ENCODE assay signal across 10 mouse cellular contexts in genomic region chr2:70620225-70620624, GRCm38 (mm10). TPM values are rescaled to one million over a fixed set of nuclear protein-coding genes. Genes with fewer than 3 reads are reported as not detected.
A peak's percentile ranks its signal among the peaks of the same experiment; 100 is the strongest.
DNase-seq lines count a peak whose midpoint lies in the region; ATAC-seq and TF ChIP-seq lines count a peak whose summit lies in the region.
"Had no signal": no experiment of that assay in that cellular context is flagged by ENCODE, and none has a peak within 500 bp of the region (broad histone marks: within the 10 kb centered on the region; RNA-seq: fewer than 3 reads in every experiment).

No protein-coding gene starts in this region.

- H3K4me3 ChIP-seq in hindbrain, embryonic 10.5 days: no peak overlapping the region
- no peak overlapping the region for H3K4me3 ChIP-seq in hindbrain, embryonic 16.5 days (ENCODE audit: low read length)
- no peak overlapping the region for H3K4me3 ChIP-seq in MEL (ENCODE audit: control insufficient read depth in 1 of 2, insufficient read depth in 1 of 2, low read depth in 2 of 2, low read length in 2 of 2)
- no peak overlapping the region for H3K4me3 ChIP-seq in lung, postnatal 0 days (ENCODE audit: low read depth, low read length)
- H3K4me3 ChIP-seq in spleen, adult 2 months (ENCODE audit: extremely low read depth, insufficient read depth, insufficient read length): no peak overlapping the region
- H3K4me3 ChIP-seq: embryonic facial prominence, embryonic 15.5 days; megakaryocyte, embryonic 14.5 days had no signal

- peak; percentile 45 to 73 (median 60) for TF ChIP-seq CTCF in MEL (IDR thresholded peaks at IDR 0.05 in 2 of 3, conservative IDR thresholded peaks at IDR 0.05 in 1 of 3; ENCODE audit: control insufficient read depth in 1 of 3, insufficient read depth in 1 of 3, low read depth in 2 of 3, low read length in 3 of 3, poor library complexity in 1 of 3, severe bottlenecking in 1 of 3)
- peak; percentile 70 for TF ChIP-seq CTCF in lung, postnatal 0 days (IDR thresholded peaks at IDR 0.05)
- peak; percentile 65; the same call in 1 of the 2 replicates for TF ChIP-seq CTCF in spleen, adult 2 months (IDR thresholded peaks at IDR 0.05; ENCODE audit: extremely low read depth, insufficient read depth, insufficient read length, insufficient replicate concordance)

- TF ChIP-seq EP300 in MEL (IDR thresholded peaks at IDR 0.05; ENCODE audit: low read depth in 1 of 2, low read length in 2 of 2): no peak
- no peak for TF ChIP-seq EP300 in lung, postnatal 0 days (IDR thresholded peaks at IDR 0.05)

- no peaks in the 10 kb centered on the region for H3K36me3 ChIP-seq in hindbrain, embryonic 10.5 days
- no peaks in the 10 kb centered on the region for H3K36me3 ChIP-seq in hindbrain, embryonic 16.5 days (ENCODE audit: control insufficient read depth, insufficient read depth, low read length)
- H3K36me3 ChIP-seq in MEL (ENCODE audit: control insufficient read depth in 1 of 2, insufficient read depth in 2 of 2, low read length in 2 of 2): no peaks in the 10 kb centered on the region
- no peaks in the 10 kb centered on the region for H3K36me3 ChIP-seq in lung, postnatal 0 days (ENCODE audit: insufficient read depth, low read length)
- H3K36me3 ChIP-seq in spleen, adult 2 months (ENCODE audit: control insufficient read depth, insufficient read depth, low read length): no peaks in the 10 kb centered on the region
- H3K36me3 ChIP-seq: embryonic facial prominence, embryonic 15.5 days had no signal

- no peaks in the 10 kb centered on the region for H3K79me2 ChIP-seq in MEL (ENCODE audit: control insufficient read depth, insufficient read depth, low read length, poor library complexity)

- H3K27me3 ChIP-seq in hindbrain, embryonic 10.5 days (ENCODE audit: insufficient read depth, poor library complexity, severe bottlenecking): no peaks in the 10 kb centered on the region
- H3K27me3 ChIP-seq in hindbrain, embryonic 16.5 days (replicated peaks; ENCODE audit: control insufficient read depth, insufficient read depth, low read length): no peaks in the 10 kb centered on the region
- H3K27me3 ChIP-seq in MEL (ENCODE audit: control insufficient read depth in 1 of 2, insufficient read depth in 2 of 2, low read length in 2 of 2): no peaks in the 10 kb centered on the region; a peak in 1 of 4 replicates
- no peaks in the 10 kb centered on the region for H3K27me3 ChIP-seq in lung, postnatal 0 days (replicated peaks; ENCODE audit: insufficient read depth, low read length)
- no peaks in the 10 kb centered on the region for H3K27me3 ChIP-seq in spleen, adult 2 months (ENCODE audit: control insufficient read depth, insufficient read depth, low read length)
- H3K27me3 ChIP-seq: embryonic facial prominence, embryonic 15.5 days had no signal

- 15% methylated on average over 6 of the region's 6 CpGs for WGBS in hindbrain, embryonic 10.5 days
- WGBS in hindbrain, embryonic 16.5 days: 17% methylated on average over 6 of the region's 6 CpGs
- 33% methylated on average over 6 of the region's 6 CpGs for WGBS in lung, postnatal 0 days
- WGBS in spleen, adult 2 months: 31% methylated on average over 6 of the region's 6 CpGs

- H3K9me3 ChIP-seq in hindbrain, embryonic 10.5 days: no peaks in the 10 kb centered on the region
- H3K9me3 ChIP-seq in hindbrain, embryonic 16.5 days (ENCODE audit: control insufficient read depth, low read length): no peaks in the 10 kb centered on the region
- no peaks in the 10 kb centered on the region for H3K9me3 ChIP-seq in MEL (replicated peaks; ENCODE audit: insufficient read depth, low read length)
- no peaks in the 10 kb centered on the region for H3K9me3 ChIP-seq in lung, postnatal 0 days (ENCODE audit: low read length)
- H3K9me3 ChIP-seq: embryonic facial prominence, embryonic 15.5 days had no signal

- no peaks in the 10 kb centered on the region for H3K4me1 ChIP-seq in hindbrain, embryonic 10.5 days (replicated peaks)
- H3K4me1 ChIP-seq in hindbrain, embryonic 16.5 days (ENCODE audit: control insufficient read depth, insufficient read depth, low read depth, low read length): no peaks in the 10 kb centered on the region
- peaks cover 0 to 5% of the 10 kb centered on the region in 2 experiments; a peak in 1 of 4 replicates for H3K4me1 ChIP-seq in MEL (ENCODE audit: control insufficient read depth in 1 of 2, insufficient read depth in 2 of 2, low read length in 2 of 2)
- H3K4me1 ChIP-seq in lung, postnatal 0 days (ENCODE audit: insufficient read depth, low read depth, low read length): no peaks in the 10 kb centered on the region
- H3K4me1 ChIP-seq in spleen, adult 2 months (ENCODE audit: control insufficient read depth, insufficient read depth, insufficient read length): peaks cover 10% of the 10 kb centered on the region; the same call in 1 of the 2 replicates
- H3K4me1 ChIP-seq: embryonic facial prominence, embryonic 15.5 days had no signal

- no peak overlapping the region for H3K9ac ChIP-seq in hindbrain, embryonic 16.5 days (ENCODE audit: low read depth, low read length)
- H3K9ac ChIP-seq in MEL (ENCODE audit: control insufficient read depth, low read depth, low read length, poor library complexity, severe bottlenecking): no peak overlapping the region
- H3K9ac ChIP-seq in lung, postnatal 0 days (replicated peaks; ENCODE audit: low read depth): no peak overlapping the region
- H3K9ac ChIP-seq: embryonic facial prominence, embryonic 15.5 days had no signal

- TF ChIP-seq RAD21 in MEL (IDR thresholded peaks at IDR 0.05; ENCODE audit: low read depth, low read length): peak; percentile 17

- no peak overlapping the region for H3K4me2 ChIP-seq in hindbrain, embryonic 16.5 days (ENCODE audit: low read length)
- H3K4me2 ChIP-seq in lung, postnatal 0 days (replicated peaks; ENCODE audit: low read depth, low read length): no peak overlapping the region
- H3K4me2 ChIP-seq: embryonic facial prominence, embryonic 15.5 days had no signal

- ATAC-seq in hindbrain, embryonic 16.5 days: no peak
- ATAC-seq in lung, postnatal 0 days: no peak

- peak; percentile 59 for DNase-seq in hindbrain, embryonic 10.5 days (ENCODE audit: low spot score)
- DNase-seq in MEL (ENCODE audit: low read depth, low spot score): peak; percentile 42
- DNase-seq in cerebellum, postnatal 25 days: peak; percentile 15 to 61
- DNase-seq in kidney, postnatal 36 days: peak; percentile 34 to 70
- peak; percentile 50 for DNase-seq in lung, postnatal 0 days (ENCODE audit: low spot score)
- peak; percentile 45 to 70 for DNase-seq in spleen, adult 2 months (ENCODE audit: low read depth in 1 of 2, low spot score in 2 of 2)
- DNase-seq in gastrocnemius, adult 18-20 months (ENCODE audit: low spot score): no peak

- H3K27ac ChIP-seq in hindbrain, embryonic 10.5 days: peak overlapping the region; percentile 50; the same call in 1 of the 2 replicates
- no peak overlapping the region for H3K27ac ChIP-seq in hindbrain, embryonic 16.5 days (ENCODE audit: low read depth, low read length)
- no peak overlapping the region for H3K27ac ChIP-seq in MEL (ENCODE audit: control insufficient read depth, low read depth, low read length)
- no peak overlapping the region for H3K27ac ChIP-seq in lung, postnatal 0 days (ENCODE audit: low read length)
- H3K27ac ChIP-seq in spleen, adult 2 months (ENCODE audit: insufficient read depth, low read length): no peak overlapping the region
- H3K27ac ChIP-seq: embryonic facial prominence, embryonic 15.5 days had no signal

- TF ChIP-seq POLR2A in MEL (IDR thresholded peaks at IDR 0.05; ENCODE audit: control insufficient read depth in 1 of 2, insufficient read depth in 1 of 2, low read depth in 1 of 2, low read length in 2 of 2, poor library complexity in 1 of 2): no peak
- no peak for TF ChIP-seq POLR2A in spleen, adult 2 months (IDR thresholded peaks at IDR 0.05; ENCODE audit: low read depth, low read length)

TF ChIP-seq in MEL, 35 proteins besides CTCF, POLR2A, EP300 and RAD21:
- no peak for TF ChIP-seq GABPA (IDR thresholded peaks at IDR 0.05; ENCODE audit: low read depth, low read length)
- TF ChIP-seq MAFK (IDR thresholded peaks at IDR 0.05; ENCODE audit: borderline replicate concordance, low read depth, low read length): no peak
- TF ChIP-seq ETS1 (IDR thresholded peaks at IDR 0.05; ENCODE audit: low read depth, low read length): no peak
- no peak for TF ChIP-seq SIN3A (IDR thresholded peaks at IDR 0.05; ENCODE audit: low read length)
- no peak for TF ChIP-seq MEF2A (IDR thresholded peaks at IDR 0.05; ENCODE audit: extremely low read depth, insufficient replicate concordance, low read depth, low read length, poor library complexity, severe bottlenecking)
- TF ChIP-seq BHLHE40 (IDR thresholded peaks at IDR 0.05; ENCODE audit: borderline replicate concordance, low read depth, low read length): no peak
- peak; percentile 38 for TF ChIP-seq SMC3 (IDR thresholded peaks at IDR 0.05; ENCODE audit: low read depth, low read length)

RNA-seq across cellular contexts. Expression of gene Gorasp2, which starts 41.2 kb away (rescaled TPM):
- 156 and 159 TPM in 2 replicates for polyA plus RNA-seq in hindbrain, embryonic 10.5 days (2016; fragmentation: Nextera tagmentation; extraction: Ambion mirVana)
- 141 and 150 TPM in 2 replicates for polyA plus RNA-seq in hindbrain, embryonic 16.5 days (2015; fragmentation: Nextera tagmentation; extraction: Ambion mirVana)
- 74.7 and 81.8 TPM in 2 replicates for total RNA-seq in MEL (2012; rRNA removed)
- polyA plus RNA-seq in MEL (2012; ENCODE audit: insufficient read depth in 1 of 2, insufficient read length in 2 of 2, low read depth in 1 of 2, low replicate concordance in 2 of 2, missing spikeins in 1 of 2): 100 to 1,000 TPM; 124 to 132 TPM
- polyA plus RNA-seq in lung, postnatal 0 days (2015; fragmentation: Nextera tagmentation; extraction: Ambion mirVana): 122 and 133 TPM in 2 replicates
- polyA plus RNA-seq in spleen, adult 2 months (2012; rRNA removed): 59.2 and 67.3 TPM in 2 replicates
- 10 to 100 TPM; 78.6 to 81.0 TPM for total RNA-seq in gastrocnemius, adult 18-20 months (2021)

RNA-seq across cellular contexts. Expression of gene Gm26558, which starts 41.7 kb away (rescaled TPM):
- polyA plus RNA-seq in hindbrain, embryonic 10.5 days (2016; fragmentation: Nextera tagmentation; extraction: Ambion mirVana): 2.7 and 3.2 TPM in 2 replicates
- polyA plus RNA-seq in hindbrain, embryonic 16.5 days (2015; fragmentation: Nextera tagmentation; extraction: Ambion mirVana): 3.3 TPM in 2 replicates
- total RNA-seq in MEL (2012; rRNA removed): 0.52 and 0.81 TPM in 2 replicates
- under 1 TPM in 1 of 2 experiments, not detected in 1; 0.24 TPM for polyA plus RNA-seq in MEL (2012; ENCODE audit: insufficient read depth in 1 of 2, insufficient read length in 2 of 2, low read depth in 1 of 2, low replicate concordance in 2 of 2, missing spikeins in 1 of 2)
- 2.8 and 4.4 TPM in 2 replicates for polyA plus RNA-seq in lung, postnatal 0 days (2015; fragmentation: Nextera tagmentation; extraction: Ambion mirVana)
- 0.19 and 0.68 TPM in 2 replicates for polyA plus RNA-seq in spleen, adult 2 months (2012; rRNA removed)
- not detected for total RNA-seq in gastrocnemius, adult 18-20 months (2021)
